Mouse (Mus musculus): ENCODE measurements around the gene Pde6b. TPM values are rescaled to one million over a fixed set of nuclear protein-coding genes. Genes with fewer than 3 reads are reported as not detected.

Pde6b gene
- total and polyA plus RNA-seq, 3 experiments = 0.49 TPM; not detected in 2

- TF ChIP-seq GATA2 (IDR thresholded peaks at IDR 0.05; ENCODE audit: borderline replicate concordance, low read depth, low read length) = no peak
- TF ChIP-seq TAL1 (conservative IDR thresholded peaks at IDR 0.05; ENCODE audit: low read depth, low read length) = no peak
- Histone ChIP-seq H3K9me3 (replicated peaks) (no peaks in the 10 kb centered on the region), H3K36me3 (replicated peaks) (no peaks in the 10 kb centered on the region), H3K27me3 (ENCODE audit: insufficient read depth, low read length) (peaks cover 46% of the 10 kb centered on the region), H3K4me3 (ENCODE audit: low read depth, low read length) (no peak overlapping the region), H3K4me1 (ENCODE audit: insufficient read depth, low read depth, low read length) (no peaks in the 10 kb centered on the region)
- DNase-seq (ENCODE audit: low spot score) (no peak), ATAC-seq (ENCODE audit: extremely low read depth, insufficient number of reproducible peaks, low FRiP score, poor library complexity, severe bottlenecking) (no peak)
These were observed 62.8 kb downstream of the Pde6b start for GRCm38 (mm10) chr5:108450837-108451540.

DNA sequence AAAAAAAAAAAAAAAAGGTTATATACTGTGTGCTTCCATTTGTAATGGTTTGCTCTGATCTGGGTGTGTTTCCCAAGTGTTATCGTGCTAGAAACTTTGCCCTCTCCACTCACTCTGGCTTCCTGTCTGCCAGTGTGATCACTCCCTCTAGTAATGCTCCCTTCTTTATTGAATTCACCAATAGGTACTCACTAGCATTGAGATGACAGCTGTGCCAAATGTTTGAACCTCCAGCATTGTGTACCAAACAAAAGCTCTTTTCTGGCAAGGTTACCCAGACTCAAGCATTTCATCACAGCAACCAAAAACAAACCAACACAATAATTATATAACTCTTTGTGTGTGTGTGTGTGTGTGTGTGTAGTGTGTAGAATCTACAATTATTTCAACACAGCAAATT lies 63.4 kb downstream of the Pde6b start:
- Histone ChIP-seq H3K36me3 (replicated peaks) (no peaks in the 10 kb centered on the region), H3K27me3 (ENCODE audit: insufficient read depth, low read length) (peaks cover 41% of the 10 kb centered on the region), H3K4me3 (ENCODE audit: low read depth, low read length) (no peak overlapping the region), H3K9me3 (replicated peaks) (no peaks in the 10 kb centered on the region), H3K4me1 (ENCODE audit: insufficient read depth, low read depth, low read length) (no peaks in the 10 kb centered on the region)
- ATAC-seq (ENCODE audit: extremely low read depth, insufficient number of reproducible peaks, low FRiP score, poor library complexity, severe bottlenecking) (no peak), DNase-seq (ENCODE audit: low spot score) (no peak)
- TF ChIP-seq GATA2 (IDR thresholded peaks at IDR 0.05; ENCODE audit: borderline replicate concordance, low read depth, low read length) = no peak

GRCm38 (mm10) chr5:108452422-108452821 lies 64.2 kb downstream of the Pde6b start:
- H3K36me3 ChIP-seq (replicated peaks) = no peaks in the 10 kb centered on the region
- H3K27me3 ChIP-seq (ENCODE audit: insufficient read depth, low read length) = peaks cover 34% of the 10 kb centered on the region
- ATAC-seq (ENCODE audit: extremely low read depth, insufficient number of reproducible peaks, low FRiP score, poor library complexity, severe bottlenecking) = no peak
- H3K9me3 ChIP-seq (replicated peaks) = no peaks in the 10 kb centered on the region
- H3K4me1 ChIP-seq (ENCODE audit: insufficient read depth, low read depth, low read length) = no peaks in the 10 kb centered on the region
- no peak for DNase-seq (ENCODE audit: low spot score)
- H3K4me3 ChIP-seq (ENCODE audit: low read depth, low read length) = no peak overlapping the region
- no peak for TF ChIP-seq POLR2AphosphoS5 (IDR thresholded peaks at IDR 0.05; ENCODE audit: insufficient replicate concordance, low read depth, low read length)
- TF ChIP-seq GATA1 (IDR thresholded peaks at IDR 0.05; ENCODE audit: borderline replicate concordance, low read length) = no peak
- no peak for TF ChIP-seq GATA2 (IDR thresholded peaks at IDR 0.05; ENCODE audit: borderline replicate concordance, low read depth, low read length)
- no peak for TF ChIP-seq TAL1 (conservative IDR thresholded peaks at IDR 0.05; ENCODE audit: low read depth, low read length)
- TF ChIP-seq CTCF (IDR thresholded peaks at IDR 0.05; ENCODE audit: low read depth, low read length) = no peak

GRCm38 (mm10) chr5:108454094-108454493 lies 65.9 kb downstream of the Pde6b start:
- no peak for DNase-seq (ENCODE audit: low spot score)
- ATAC-seq (ENCODE audit: extremely low read depth, insufficient number of reproducible peaks, low FRiP score, poor library complexity, severe bottlenecking) = no peak
- Histone ChIP-seq H3K9me3 (replicated peaks) (no peaks in the 10 kb centered on the region), H3K36me3 (replicated peaks) (no peaks in the 10 kb centered on the region), H3K4me1 (ENCODE audit: insufficient read depth, low read depth, low read length) (peaks cover 9% of the 10 kb centered on the region; the same call in 1 of the 2 replicates), H3K4me3 (ENCODE audit: low read depth, low read length) (no peak overlapping the region), H3K27me3 (ENCODE audit: insufficient read depth, low read length) (peaks cover 33% of the 10 kb centered on the region)
- TF ChIP-seq TAL1 (conservative IDR thresholded peaks at IDR 0.05; ENCODE audit: low read depth, low read length) = no peak
- TF ChIP-seq POLR2AphosphoS5 (IDR thresholded peaks at IDR 0.05; ENCODE audit: insufficient replicate concordance, low read depth, low read length) = no peak
- no peak for TF ChIP-seq GATA2 (IDR thresholded peaks at IDR 0.05; ENCODE audit: borderline replicate concordance, low read depth, low read length)
- TF ChIP-seq GATA1 (IDR thresholded peaks at IDR 0.05; ENCODE audit: borderline replicate concordance, low read length) = no peak
- no peak for TF ChIP-seq CTCF (IDR thresholded peaks at IDR 0.05; ENCODE audit: low read depth, low read length)

GRCm38 (mm10) chr5:108458706-108459105 lies 70.5 kb downstream of the Pde6b start:
- peaks cover 7% of the 10 kb centered on the region for H3K36me3 ChIP-seq (replicated peaks)
- TF ChIP-seq TAL1 (conservative IDR thresholded peaks at IDR 0.05; ENCODE audit: low read depth, low read length) = no peak
- TF ChIP-seq GATA2 (IDR thresholded peaks at IDR 0.05; ENCODE audit: borderline replicate concordance, low read depth, low read length) = no peak
- no peak for TF ChIP-seq CTCF (IDR thresholded peaks at IDR 0.05; ENCODE audit: low read depth, low read length)
- no peak for TF ChIP-seq POLR2AphosphoS5 (IDR thresholded peaks at IDR 0.05; ENCODE audit: insufficient replicate concordance, low read depth, low read length)
- no peak for TF ChIP-seq GATA1 (IDR thresholded peaks at IDR 0.05; ENCODE audit: borderline replicate concordance, low read length)
- DNase-seq (ENCODE audit: low spot score) (no peak), ATAC-seq (ENCODE audit: extremely low read depth, insufficient number of reproducible peaks, low FRiP score, poor library complexity, severe bottlenecking) (no peak)
- H3K9me3 ChIP-seq (replicated peaks) = no peaks in the 10 kb centered on the region
- no peak overlapping the region for H3K4me3 ChIP-seq (ENCODE audit: low read depth, low read length)
- H3K27me3 ChIP-seq (ENCODE audit: insufficient read depth, low read length) = peaks cover 26% of the 10 kb centered on the region
- H3K4me1 ChIP-seq (ENCODE audit: insufficient read depth, low read depth, low read length) = peaks cover 37% of the 10 kb centered on the region

DNA sequence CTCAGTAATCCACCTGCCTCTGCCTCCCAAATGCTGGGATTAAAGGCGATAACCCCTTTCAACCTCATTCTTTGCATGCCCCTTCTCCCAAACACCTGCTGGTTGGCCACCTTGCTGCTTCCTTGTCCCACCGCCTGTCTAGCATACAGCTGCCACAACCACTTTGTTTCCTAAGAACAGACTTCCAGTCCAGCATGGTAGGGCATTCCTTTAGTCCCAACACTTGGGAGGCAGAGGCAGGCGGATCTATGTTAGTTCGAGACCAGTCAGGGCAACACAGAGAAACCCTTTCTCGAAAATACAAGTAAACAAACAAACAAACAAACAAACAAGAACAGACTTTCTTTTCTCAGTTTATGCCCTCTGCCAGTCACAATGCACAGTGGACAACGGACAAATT lies 72.3 kb downstream of the Pde6b start:
- DNase-seq (ENCODE audit: low spot score) (no peak), ATAC-seq (ENCODE audit: extremely low read depth, insufficient number of reproducible peaks, low FRiP score, poor library complexity, severe bottlenecking) (no peak)
- Histone ChIP-seq H3K27me3 (ENCODE audit: insufficient read depth, low read length) (peaks cover 25% of the 10 kb centered on the region), H3K9me3 (replicated peaks) (no peaks in the 10 kb centered on the region), H3K4me3 (ENCODE audit: low read depth, low read length) (peak overlapping the region; percentile 81), H3K4me1 (ENCODE audit: insufficient read depth, low read depth, low read length) (peaks cover 49% of the 10 kb centered on the region), H3K36me3 (replicated peaks) (peaks cover 9% of the 10 kb centered on the region)
- no peak for TF ChIP-seq POLR2AphosphoS5 (IDR thresholded peaks at IDR 0.05; ENCODE audit: insufficient replicate concordance, low read depth, low read length)
- TF ChIP-seq GATA2 (IDR thresholded peaks at IDR 0.05; ENCODE audit: borderline replicate concordance, low read depth, low read length) = no peak
- no peak for TF ChIP-seq TAL1 (conservative IDR thresholded peaks at IDR 0.05; ENCODE audit: low read depth, low read length)
- no peak for TF ChIP-seq GATA1 (IDR thresholded peaks at IDR 0.05; ENCODE audit: borderline replicate concordance, low read length)
- no peak for TF ChIP-seq CTCF (IDR thresholded peaks at IDR 0.05; ENCODE audit: low read depth, low read length)

Measured in G1E (cell line).